In genomic region chr16:56163466-56163865, GRCm38 (mm10) we compare ENCODE assay signal across 20 mouse cellular contexts. TPM values are rescaled to one million over a fixed set of nuclear protein-coding genes. Genes with fewer than 3 reads are reported as not detected.
DNase-seq lines count a peak whose midpoint lies in the region; ATAC-seq and TF ChIP-seq lines count a peak whose summit lies in the region.
"Had no signal": no experiment of that assay in that cellular context is flagged by ENCODE, and none has a peak within 500 bp of the region (broad histone marks: within the 10 kb centered on the region; RNA-seq: fewer than 3 reads in every experiment).

No protein-coding gene starts in this region.

- peak; percentile 23 for DNase-seq in kidney, adult 11 months
- peak; percentile 25 for DNase-seq in 3T3-L1 (ENCODE audit: low read depth, low spot score)
- no peak for DNase-seq in Patski (ENCODE audit: low read depth, low spot score)
- peak; percentile 4 to 7 for DNase-seq in heart, postnatal 36 days
- no peak for DNase-seq in ovary, adult 18-20 months (ENCODE audit: low spot score)
- DNase-seq in right cerebral cortex, postnatal 4 days: no peak
- DNase-seq: cerebellum, postnatal 10 days; gastrocnemius, postnatal 25 days; liver, postnatal 0 days; lung, postnatal 14 days; right cerebral cortex, postnatal 25 days had no signal

- POLR2A ChIA-PET in Patski (lab: Charles Lee): interaction anchor here (1.5 kb wide), 1 partner anchor 10 kb away, joined by 3 read pairs; no protein-coding TSS in a partner anchor

- H3K4me2 ChIP-seq in kidney, embryonic 15.5 days: no peak overlapping the region
- H3K4me2 ChIP-seq: embryonic facial prominence, embryonic 12.5 days; heart, embryonic 15.5 days; midbrain, embryonic 15.5 days had no signal

- H3K27ac ChIP-seq in kidney, embryonic 15.5 days: no peak overlapping the region
- H3K27ac ChIP-seq: embryonic facial prominence, embryonic 12.5 days; heart, embryonic 15.5 days; limb, embryonic 10.5 days; midbrain, embryonic 15.5 days had no signal

- intact Hi-C loops in heart, postnatal 36 days (cut with DNase I): no loop called here

- CTCF ChIA-PET in Patski (lab: Charles Lee): interaction anchor here (0.9 to 1.5 kb wide), 3 partner anchors 16 to 535 kb away, joined by 3 to 4 read pairs (median 3); no protein-coding TSS in a partner anchor

- H3K27me3 ChIP-seq in kidney, embryonic 15.5 days: no peaks in the 10 kb centered on the region
- no peaks in the 10 kb centered on the region for H3K27me3 ChIP-seq in Patski
- H3K27me3 ChIP-seq: embryonic facial prominence, embryonic 12.5 days; heart, embryonic 15.5 days; midbrain, embryonic 15.5 days had no signal

- TF ChIP-seq CTCF in Patski (IDR thresholded peaks at IDR 0.05): no peak

- H3K9me3 ChIP-seq in kidney, embryonic 15.5 days (replicated peaks): no peaks in the 10 kb centered on the region
- H3K9me3 ChIP-seq: embryonic facial prominence, embryonic 12.5 days; heart, embryonic 15.5 days; limb, embryonic 10.5 days; midbrain, embryonic 15.5 days had no signal

- H3K36me3 ChIP-seq in kidney, embryonic 15.5 days: peaks cover 14% of the 10 kb centered on the region

- no peaks in the 10 kb centered on the region for H3K4me1 ChIP-seq in kidney, embryonic 15.5 days
- H3K4me1 ChIP-seq: embryonic facial prominence, embryonic 12.5 days; heart, embryonic 15.5 days; limb, embryonic 10.5 days; midbrain, embryonic 15.5 days had no signal

- ATAC-seq in kidney, embryonic 15.5 days (replicated peaks; ENCODE audit: low FRiP score): no peak
- peak; percentile 35 for ATAC-seq in Patski
- ATAC-seq: CD4-positive, CD25-positive, alpha-beta regulatory T cell, adult 4 months; forebrain, embryonic 16.5 days; liver, postnatal 0 days; midbrain, embryonic 15.5 days had no signal

- 76% methylated on average over 7 of the region's 7 CpGs for WGBS in kidney, embryonic 15.5 days

- no peak overlapping the region for H3K9ac ChIP-seq in kidney, embryonic 15.5 days
- H3K9ac ChIP-seq: embryonic facial prominence, embryonic 12.5 days; heart, embryonic 15.5 days; liver, postnatal 0 days; midbrain, embryonic 15.5 days had no signal

- H3K4me3 ChIP-seq in kidney, embryonic 15.5 days (replicated peaks): no peak overlapping the region
- H3K4me3 ChIP-seq: embryonic facial prominence, embryonic 12.5 days; erythroblast, embryonic 14.5 days; heart, embryonic 15.5 days; limb, embryonic 10.5 days; midbrain, embryonic 15.5 days had no signal

- in situ Hi-C loops in Patski (cut with MboI; ENCODE audit: low pct_unique_long_range_greater_than_20kb): loop anchor here (25.0 kb wide), 1 partner anchor 749 kb away; no protein-coding TSS in a partner anchor

RNA-seq across cellular contexts. Expression of gene Impg2, which starts 40.6 kb away (rescaled TPM):
- 0.04 and 0.10 TPM in 2 replicates for polyA plus RNA-seq in kidney, embryonic 15.5 days (2015; fragmentation: Nextera tagmentation; extraction: Ambion mirVana)
- polyA plus RNA-seq in Patski (2021): 0.24 TPM
- under 1 TPM; 0.08 to 0.11 TPM for total RNA-seq in heart, postnatal 36 days (2021)
- total RNA-seq: ES-E14 had no signal

Comparison
In these comparisons a context has a peak if more than half of its experiments do, and no peak if none do; other contexts are left out.
1. DNase-seq: peak in kidney, adult 11 months (single experiment), 3T3-L1 (single experiment) and heart, postnatal 36 days (2 of 2); none in Patski (single experiment), ovary, adult 18-20 months (single experiment) and right cerebral cortex, postnatal 4 days (single experiment).